Mouse (Mus musculus) CH12.LX (cell line): ENCODE measurements at regions not wholly inside any gene's neighbourhood (a gene's known extent, or its start where the extent isn't known, plus 50 kb on each side); places are given as distances from the start of the nearest gene placed in this dataset.

ENCODE experiments used
- DNase-seq: peaks from one replicate; pipeline ENCODE4 v3.0.0-alpha.2; 2013; ENCODE audit errors: extremely low read depth
- H3K27ac ChIP-seq: 2 replicates; pipeline ENCODE4 v1.5.1; 2012; ENCODE audit warnings: low read depth, mild to moderate bottlenecking, control low read depth, moderate library complexity; ENCODE audit not compliant: insufficient read depth
- H3K27me3 ChIP-seq: replicated peaks from 2 replicates; pipeline ENCODE3; 2012; ENCODE audit warnings: inconsistent platforms
- H3K36me3 ChIP-seq, 2 experiments: replicated peaks in 1 of 2; 2 replicates each; pipeline versions ENCODE3 to v1.6.1; 2012; ENCODE audit warnings: inconsistent platforms in 1 of 2, low read length in 1 of 2, mild to moderate bottlenecking in 1 of 2, mixed read lengths in 1 of 2, moderate library complexity in 1 of 2; ENCODE audit not compliant: control insufficient read depth in 1 of 2, insufficient read depth in 1 of 2
- H3K4me1 ChIP-seq, 2 experiments: 2 replicates each; pipeline ENCODE4 v1.6.1; 2012; ENCODE audit warnings: inconsistent platforms in 1 of 2, moderate library complexity in 1 of 2; ENCODE audit not compliant: insufficient read depth in 2 of 2, control insufficient read depth in 1 of 2
- H3K4me2 ChIP-seq: 2 replicates; pipeline ENCODE4 v1.6.1; 2012; ENCODE audit warnings: low read depth, mild to moderate bottlenecking, control low read depth; ENCODE audit not compliant: poor library complexity, insufficient read depth, severe bottlenecking
- H3K4me3 ChIP-seq, 3 experiments: fragments of 150-350 bp in 1 of 3; sonication (generic) in 1 of 3; replicated peaks in 1 of 3; 2 replicates each; pipeline versions ENCODE3 to v1.5.1; 2011 to 2012; ENCODE audit warnings: low read depth in 2 of 3, low read length in 2 of 3, mild to moderate bottlenecking in 2 of 3, moderate library complexity in 2 of 3, control low read depth in 1 of 3, improper control_type of control experiment in 1 of 3, inconsistent platforms in 1 of 3, mixed read lengths in 1 of 3; ENCODE audit not compliant: poor library complexity in 1 of 3
- H3K79me2 ChIP-seq: replicated peaks from 2 replicates; pipeline ENCODE4 v1.6.1; 2012; ENCODE audit warnings: mild to moderate bottlenecking, moderate library complexity; ENCODE audit not compliant: control insufficient read depth, poor library complexity, insufficient read depth, severe bottlenecking; ENCODE audit errors: extremely low read depth
- H3K9ac ChIP-seq: 2 replicates; pipeline ENCODE4 v1.6.1; 2012; ENCODE audit warnings: low read depth, mild to moderate bottlenecking, control low read depth, moderate library complexity; ENCODE audit not compliant: insufficient read depth
- H3K9me3 ChIP-seq: replicated peaks from 2 replicates; pipeline ENCODE3; 2012; ENCODE audit warnings: low read length, inconsistent platforms, mixed read lengths
- BHLHE40 ChIP-seq: IDR thresholded peaks from 2 replicates; pipeline ENCODE4 v1.6.1; 2011; ENCODE audit warnings: mild to moderate bottlenecking, low read depth, low read length, improper control_type of control experiment
- CTCF ChIP-seq, 2 experiments: IDR thresholded peaks in 1 of 2; conservative IDR thresholded peaks in 1 of 2; 2 replicates each; pipeline ENCODE4 v1.5.1; 2011 to 2012; ENCODE audit warnings: low read depth in 2 of 2, low read length in 2 of 2, improper control_type of control experiment in 1 of 2, inconsistent platforms in 1 of 2, mild to moderate bottlenecking in 1 of 2, moderate library complexity in 1 of 2
- E2F4 ChIP-seq: IDR thresholded peaks from 2 replicates; pipeline ENCODE4 v1.6.1; 2011; ENCODE audit warnings: low read depth, low read length, improper control_type of control experiment; ENCODE audit not compliant: insufficient replicate concordance
- ELF1 ChIP-seq: IDR thresholded peaks from 2 replicates; pipeline ENCODE4 v1.6.1; 2014; ENCODE audit warnings: low read depth, mild to moderate bottlenecking, inconsistent platforms, low read length, improper control_type of control experiment
- ETS1 ChIP-seq: conservative IDR thresholded peaks from 2 replicates; pipeline ENCODE4 v1.6.1; 2012; ENCODE audit warnings: low read depth, mild to moderate bottlenecking, inconsistent platforms, low read length, improper control_type of control experiment, moderate library complexity
- HCFC1 ChIP-seq: IDR thresholded peaks from 2 replicates; pipeline ENCODE4 v1.6.1; 2012; ENCODE audit warnings: low read depth, mild to moderate bottlenecking, inconsistent platforms, low read length, improper control_type of control experiment
- IRF4 ChIP-seq: IDR thresholded peaks from 2 replicates; pipeline ENCODE4 v1.6.1; 2014; ENCODE audit warnings: low read depth, mild to moderate bottlenecking, inconsistent platforms, low read length, improper control_type of control experiment
- JUN ChIP-seq: IDR thresholded peaks from 2 replicates; pipeline ENCODE4 v1.6.1; 2011; ENCODE audit warnings: low read depth, mild to moderate bottlenecking, low read length, improper control_type of control experiment, moderate library complexity; ENCODE audit not compliant: insufficient read depth
- JUND ChIP-seq: conservative IDR thresholded peaks from 2 replicates; pipeline ENCODE4 v1.6.1; 2011; ENCODE audit warnings: low read depth, low read length, improper control_type of control experiment
- KAT2A ChIP-seq: IDR thresholded peaks from 2 replicates; pipeline ENCODE4 v1.6.1; 2012; ENCODE audit warnings: low read length, improper control_type of control experiment, inconsistent platforms; ENCODE audit not compliant: insufficient replicate concordance
- MAFK ChIP-seq: IDR thresholded peaks from 2 replicates; pipeline ENCODE4 v1.6.1; 2011; ENCODE audit warnings: low read length, improper control_type of control experiment; ENCODE audit not compliant: insufficient replicate concordance
- MAX ChIP-seq: IDR thresholded peaks from 2 replicates; pipeline ENCODE4 v1.6.1; 2011; ENCODE audit warnings: low read length, improper control_type of control experiment
- MAZ ChIP-seq: IDR thresholded peaks from 2 replicates; pipeline ENCODE4 v1.6.1; 2012; ENCODE audit warnings: low read depth, mild to moderate bottlenecking, inconsistent platforms, low read length, improper control_type of control experiment, moderate library complexity
- MEF2A ChIP-seq: IDR thresholded peaks from 2 replicates; pipeline ENCODE4 v1.6.1; 2014; ENCODE audit warnings: low read depth, mild to moderate bottlenecking, inconsistent platforms, low read length, improper control_type of control experiment, borderline replicate concordance
- NELFE ChIP-seq: IDR thresholded peaks from 2 replicates; pipeline ENCODE4 v1.6.1; 2011; ENCODE audit warnings: low read depth, low read length, improper control_type of control experiment
- PAX5 ChIP-seq: IDR thresholded peaks from 2 replicates; pipeline ENCODE4 v1.6.1; 2012; ENCODE audit warnings: low read length, inconsistent platforms, mixed read lengths
- POLR2AphosphoS2 ChIP-seq: IDR thresholded peaks from 2 replicates; pipeline ENCODE4 v1.6.1; 2011; ENCODE audit warnings: low read depth, low read length, improper control_type of control experiment
- RAD21 ChIP-seq: IDR thresholded peaks from 2 replicates; pipeline ENCODE4 v1.6.1; 2011; ENCODE audit warnings: low read depth, mild to moderate bottlenecking, low read length, improper control_type of control experiment, moderate library complexity
- SIN3A ChIP-seq: IDR thresholded peaks from 2 replicates; pipeline ENCODE4 v1.6.1; 2012; ENCODE audit warnings: low read length, improper control_type of control experiment, inconsistent platforms
- TBP ChIP-seq: conservative IDR thresholded peaks from 2 replicates; pipeline ENCODE4 v1.6.1; 2011; ENCODE audit warnings: low read depth, low read length, improper control_type of control experiment
- TCF12 ChIP-seq: IDR thresholded peaks from 2 replicates; pipeline ENCODE4 v1.6.1; 2014; ENCODE audit warnings: low read depth, mild to moderate bottlenecking, inconsistent platforms, low read length, improper control_type of control experiment
- USF1 ChIP-seq: IDR thresholded peaks from 2 replicates; pipeline ENCODE4 v1.6.1; 2014; ENCODE audit warnings: low read depth, mild to moderate bottlenecking, inconsistent platforms, low read length, improper control_type of control experiment
- USF2 ChIP-seq: conservative IDR thresholded peaks from 2 replicates; pipeline ENCODE4 v1.6.1; 2011; ENCODE audit warnings: low read depth, low read length, improper control_type of control experiment
- ZC3H11A ChIP-seq: IDR thresholded peaks from 2 replicates; pipeline ENCODE4 v1.6.1; 2012; ENCODE audit warnings: low read depth, mild to moderate bottlenecking, inconsistent platforms, low read length, improper control_type of control experiment
- ZMIZ1 ChIP-seq: IDR thresholded peaks from 2 replicates; pipeline ENCODE4 v1.6.1; 2012; ENCODE audit warnings: low read depth, mild to moderate bottlenecking, inconsistent platforms, low read length, improper control_type of control experiment
- ZNF384 ChIP-seq: IDR thresholded peaks from 2 replicates; pipeline ENCODE4 v1.6.1; 2012; ENCODE audit warnings: low read depth, low read length, improper control_type of control experiment, inconsistent platforms
- dilution Hi-C: fragments of 300-500 bp; cut with MboI; formaldehyde crosslinking; loops from 2 replicates; pipeline ENCODE4 v1.14.3; 2020; ENCODE audit warnings: low sequenced_read_pairs; ENCODE audit not compliant: extremely low pct_unique_long_range_greater_than_20kb, extremely low pct_ligation_motif_present
- in situ Hi-C: fragments of 300-500 bp; cut with MboI; formaldehyde crosslinking; loops from 3 replicates; pipeline ENCODE4 v1.14.3; 2019; ENCODE audit warnings: low sequenced_read_pairs, low pct_ligation_motif_present, low pct_unique_long_range_greater_than_20kb, mixed read lengths

GRCm38 (mm10) chr12:80023107-80024078 lies 89.4 kb downstream of the Zfp36l1 start:
- Histone ChIP-seq H3K9ac (no peak overlapping the region), H3K36me3 (no peaks in the 10 kb centered on the region), H3K27ac (no peak overlapping the region), H3K4me2 (no peak overlapping the region), H3K4me3 (no peak overlapping the region), H3K9me3 (peaks cover 5% of the 10 kb centered on the region), H3K79me2 (no peaks in the 10 kb centered on the region), H3K27me3 (no peaks in the 10 kb centered on the region), H3K4me1 (peaks cover 16 to 71% of the 10 kb centered on the region in 2 experiments)
- DNase-seq, result no peak
- in situ Hi-C loops (no loop called here), dilution Hi-C loops (no loop called here)
- no peak for TF ChIP-seq KAT2A
- no peak for TF ChIP-seq JUND
- no peak for TF ChIP-seq PAX5
- no peak for TF ChIP-seq IRF4
- TF ChIP-seq HCFC1, result no peak
- TF ChIP-seq BHLHE40, result no peak
- no peak for TF ChIP-seq SIN3A
- TF ChIP-seq MEF2A, result no peak
- no peak for TF ChIP-seq E2F4
- TF ChIP-seq TBP, result no peak
- no peak for TF ChIP-seq MAFK
- no peak for TF ChIP-seq CTCF (conservative IDR thresholded peaks at IDR 0.05 in 1 of 2, IDR thresholded peaks at IDR 0.05 in 1 of 2; ENCODE audit: low read depth in 2 of 2, low read length in 2 of 2)
- no peak for TF ChIP-seq ZNF384

GRCm38 (mm10) chr12:80022181-80023106 lies 90.4 kb downstream of the Zfp36l1 start:
- no peak for TF ChIP-seq TCF12
- no peak for TF ChIP-seq ETS1
- no peak for TF ChIP-seq ZC3H11A
- TF ChIP-seq HCFC1, result no peak
- TF ChIP-seq JUN, result no peak
- no peak for TF ChIP-seq USF2
- TF ChIP-seq MAX, result no peak
- TF ChIP-seq ZMIZ1, result no peak
- no peak for TF ChIP-seq TBP
- TF ChIP-seq NELFE, result no peak
- no peak for TF ChIP-seq PAX5
- no peak for TF ChIP-seq ELF1
- TF ChIP-seq RAD21, result no peak
- TF ChIP-seq POLR2AphosphoS2, result no peak
- TF ChIP-seq ZNF384, result no peak
- no peak for TF ChIP-seq USF1
- TF ChIP-seq MAZ, result no peak
- Histone ChIP-seq H3K27me3 (no peaks in the 10 kb centered on the region), H3K4me1 (peaks cover 16 to 71% of the 10 kb centered on the region in 2 experiments)

More at GRCm38 (mm10) chr12:80022181-80023106, 90.4 kb downstream of the Zfp36l1 start:
- no peak for DNase-seq
- Histone ChIP-seq H3K36me3 (no peaks in the 10 kb centered on the region), H3K9me3 (peaks cover 3% of the 10 kb centered on the region), H3K4me3 (peak overlapping the region in 1 of 3 experiments; percentile 36), H3K27ac (no peak overlapping the region), H3K4me2 (no peak overlapping the region), H3K79me2 (no peaks in the 10 kb centered on the region), H3K9ac (no peak overlapping the region)
- dilution Hi-C loops, result no loop called here
- in situ Hi-C loops, result no loop called here
